Mouse (Mus musculus) T-helper 2 cell (primary cell): Measurements from ENCODE around the gene Cyp19a1.

Experiments
- in situ Hi-C: fragments of 300-600 bp; cut with MboI, MseI; formaldehyde crosslinking; loops from one replicate; pipeline ENCODE4 v1.15.1; 2025; ENCODE audit warnings: high pct_unique_total_duplicates

Gene Cyp19a1

GRCm38 (mm10) chr9:54268010-54268409, at the start of gene Cyp19a1:
Gene Cyp19a1 (minus strand): TSS chr9:54268110.
- in situ Hi-C loops = no loop called here

GRCm38 (mm10) chr9:54316363-54316762, 48.5 kb upstream of the Cyp19a1 start:
- in situ Hi-C loops = no loop called here

GRCm38 (mm10) chr9:54308751-54309358, 40.9 kb upstream of the Cyp19a1 start:
- in situ Hi-C loops = no loop called here

- in situ Hi-C loops = no loop called here
These were observed 40.3 kb upstream of the Cyp19a1 start for GRCm38 (mm10) chr9:54308209-54308608.

- in situ Hi-C loops = no loop called here
These were observed 33.3 kb upstream of the Cyp19a1 start for GRCm38 (mm10) chr9:54301255-54301654.

- in situ Hi-C loops = no loop called here
These were observed 31.9 kb upstream of the Cyp19a1 start for GRCm38 (mm10) chr9:54299792-54300191.

GRCm38 (mm10) chr9:54299389-54299788, 31.5 kb upstream of the Cyp19a1 start:
- in situ Hi-C loops = no loop called here

- in situ Hi-C loops = no loop called here
These were observed 19.9 kb upstream of the Cyp19a1 start for GRCm38 (mm10) chr9:54287804-54288203.

GRCm38 (mm10) chr9:54286331-54286987, 18.5 kb upstream of the Cyp19a1 start, which contains the start of gene Gldn:
Gene Gldn (plus strand): TSS chr9:54286486.
- in situ Hi-C loops = no loop called here

- in situ Hi-C loops = no loop called here
These were observed 11.2 kb upstream of the Cyp19a1 start for GRCm38 (mm10) chr9:54279046-54279589.

- in situ Hi-C loops = no loop called here
These were observed 7.4 kb upstream of the Cyp19a1 start for GRCm38 (mm10) chr9:54275283-54275682.

GRCm38 (mm10) chr9:54270889-54271288, 3.0 kb upstream of the Cyp19a1 start:
- in situ Hi-C loops = no loop called here

- in situ Hi-C loops = no loop called here
These were observed 2.1 kb upstream of the Cyp19a1 start for GRCm38 (mm10) chr9:54269987-54270386.

GRCm38 (mm10) chr9:54264754-54265153, 3.2 kb downstream of the Cyp19a1 start:
- in situ Hi-C loops = no loop called here

- in situ Hi-C loops = no loop called here
These were observed 22.8 kb downstream of the Cyp19a1 start for GRCm38 (mm10) chr9:54244869-54245665.

- in situ Hi-C loops = no loop called here
These were observed 40.3 kb downstream of the Cyp19a1 start for GRCm38 (mm10) chr9:54227580-54227979.

GRCm38 (mm10) chr9:54216511-54216910, 51.4 kb downstream of the Cyp19a1 start:
- in situ Hi-C loops = no loop called here

GRCm38 (mm10) chr9:54214881-54215280, 53.0 kb downstream of the Cyp19a1 start:
- in situ Hi-C loops = no loop called here

- in situ Hi-C loops = no loop called here
These were observed 73.1 kb downstream of the Cyp19a1 start for GRCm38 (mm10) chr9:54194790-54195189.

- in situ Hi-C loops = no loop called here
These were observed 76.5 kb downstream of the Cyp19a1 start for GRCm38 (mm10) chr9:54191435-54191834.

GRCm38 (mm10) chr9:54182484-54182883, 85.4 kb downstream of the Cyp19a1 start:
- in situ Hi-C loops = no loop called here

- in situ Hi-C loops = no loop called here
These were observed 86.6 kb downstream of the Cyp19a1 start for GRCm38 (mm10) chr9:54181330-54181729.
